Mouse (Mus musculus): Measurements from ENCODE around the gene Dhrs13. TPM values are rescaled to one million over a fixed set of nuclear protein-coding genes. Genes with fewer than 3 reads are reported as not detected.
"Not testable (repeated sequence)": the region's sequence is repeated elsewhere in the genome, so short reads cannot be mapped to it uniquely, and the experiment has no call there.

Dhrs13 gene
- polyA plus RNA-seq, 1 experiment from 2014 or later: 10.7 TPM

DNA sequence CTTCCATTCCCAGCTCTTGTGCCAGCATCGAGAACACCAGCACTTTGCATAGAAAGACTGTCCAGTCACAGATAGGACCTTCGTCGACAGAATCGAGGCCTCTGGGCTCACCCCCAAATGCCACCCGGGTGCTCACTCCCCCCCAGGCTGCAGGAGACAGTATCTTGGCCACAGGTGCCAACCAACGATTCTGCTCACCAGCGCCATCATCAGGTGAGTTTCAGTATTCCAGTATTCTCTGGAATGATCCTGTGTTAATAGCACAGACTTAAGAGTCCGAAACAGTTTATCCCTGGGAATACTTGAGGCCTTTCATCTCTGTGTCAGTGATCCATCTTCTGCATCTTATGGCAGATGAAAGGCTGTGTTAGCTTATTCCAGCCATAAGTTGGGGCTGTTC lies 8.5 kb upstream of the Dhrs13 start:
- no peak for ATAC-seq (replicated peaks; ENCODE audit: insufficient number of reproducible peaks, insufficient read depth, low FRiP score, low read depth)
- Histone ChIP-seq H3K4me2 (no peak overlapping the region), H3K27ac (no peak overlapping the region; the same call in 1 of the 2 replicates), H3K27me3 (no peaks in the 10 kb centered on the region), H3K4me1 (replicated peaks) (no peaks in the 10 kb centered on the region), H3K9me3 (replicated peaks) (no peaks in the 10 kb centered on the region), H3K9ac (no peak overlapping the region), H3K4me3 (no peak overlapping the region), H3K36me3 (peaks cover 83% of the 10 kb centered on the region)
- 84% methylated on average over 8 of the region's 8 CpGs for WGBS

DNA sequence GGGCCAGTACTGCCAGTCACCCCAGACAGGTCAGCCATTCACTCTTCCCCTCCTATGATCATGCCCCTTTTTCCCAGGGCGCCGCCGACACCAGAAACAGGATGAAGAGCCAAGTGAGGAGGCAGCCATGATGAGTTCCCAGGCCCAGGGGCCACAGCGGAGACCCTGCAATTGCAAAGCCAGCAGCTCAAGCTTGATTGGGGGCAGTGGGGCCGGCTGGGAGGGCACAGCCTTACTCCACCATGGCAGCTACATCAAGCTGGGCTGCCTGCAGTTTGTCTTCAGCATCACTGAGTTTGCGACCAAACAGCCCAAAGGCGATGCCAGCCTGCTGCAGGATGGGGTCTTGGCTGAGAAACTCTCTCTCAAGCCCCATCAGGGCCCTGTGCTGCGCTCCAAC lies 2.8 kb upstream of the Dhrs13 start:
- H3K27me3 ChIP-seq: no peaks in the 10 kb centered on the region
- peaks cover 22% of the 10 kb centered on the region for H3K4me1 ChIP-seq (replicated peaks)
- no peaks in the 10 kb centered on the region for H3K9me3 ChIP-seq (replicated peaks)
- no peak overlapping the region for H3K4me3 ChIP-seq
- H3K9ac ChIP-seq: no peak overlapping the region
- no peak overlapping the region for H3K27ac ChIP-seq
- H3K4me2 ChIP-seq: no peak overlapping the region
- ATAC-seq (replicated peaks; ENCODE audit: insufficient number of reproducible peaks, insufficient read depth, low FRiP score, low read depth): no peak
- WGBS: 83% methylated on average over 8 of the region's 8 CpGs
- H3K36me3 ChIP-seq: peaks cover 54% of the 10 kb centered on the region

DNA sequence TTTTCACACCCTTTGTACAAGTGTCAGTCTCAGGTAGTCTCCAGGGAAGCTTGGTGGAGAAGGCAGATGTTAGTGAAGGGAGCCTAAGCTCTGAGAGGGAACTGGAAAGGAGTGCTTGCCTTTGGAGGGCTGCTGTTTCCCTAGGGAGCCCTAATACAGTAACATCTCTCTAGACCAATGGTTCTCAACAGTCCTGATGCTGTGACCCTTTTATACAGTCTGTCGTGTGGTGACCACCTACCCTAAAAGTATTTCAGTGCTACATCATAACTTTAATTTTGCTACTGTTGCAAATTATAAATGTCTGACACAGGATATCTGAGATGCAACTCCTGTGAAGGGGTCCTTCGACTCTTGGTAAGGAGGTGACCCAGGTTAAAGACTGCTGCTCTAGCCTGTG lies 1.5 kb upstream of the Dhrs13 start:
- no peak overlapping the region for H3K4me3 ChIP-seq
- WGBS: 60% methylated on average over 2 of the region's 2 CpGs
- no peak overlapping the region for H3K27ac ChIP-seq
- H3K4me2 ChIP-seq: no peak overlapping the region
- no peak overlapping the region for H3K9ac ChIP-seq
- ATAC-seq (replicated peaks; ENCODE audit: insufficient number of reproducible peaks, insufficient read depth, low FRiP score, low read depth): no peak
- H3K9me3 ChIP-seq (replicated peaks): no peaks in the 10 kb centered on the region
- H3K4me1 ChIP-seq (replicated peaks): peaks cover 22% of the 10 kb centered on the region
- H3K36me3 ChIP-seq: peaks cover 43% of the 10 kb centered on the region
- H3K27me3 ChIP-seq: no peaks in the 10 kb centered on the region

DNA sequence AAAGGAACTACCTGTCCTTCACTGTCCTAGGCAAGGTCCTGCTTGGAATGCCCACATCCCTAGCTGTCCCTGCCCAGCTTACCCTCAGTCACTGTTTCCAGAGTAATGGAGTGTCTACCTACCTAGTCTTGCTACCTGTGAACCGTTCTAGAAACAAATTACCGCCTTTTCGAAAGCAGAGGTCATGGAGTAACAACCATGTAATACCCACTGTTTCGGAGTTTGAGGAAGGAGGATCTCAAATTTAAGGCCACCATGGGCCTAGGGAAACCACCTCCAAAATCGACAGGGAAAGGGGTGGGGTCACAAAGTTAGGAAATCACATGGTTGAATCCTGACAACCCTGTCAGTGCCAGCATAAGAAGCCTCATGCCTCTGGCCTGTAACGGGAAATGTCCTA lies 691 bp upstream of the Dhrs13 start:
- Histone ChIP-seq H3K27me3 (no peaks in the 10 kb centered on the region), H3K9me3 (replicated peaks) (no peaks in the 10 kb centered on the region), H3K4me2 (peak overlapping the region; percentile 98), H3K4me1 (replicated peaks) (peaks cover 22% of the 10 kb centered on the region), H3K27ac (peak overlapping the region; percentile 89; the same call in 1 of the 2 replicates), H3K4me3 (peak overlapping the region; percentile 72), H3K9ac (0 out of 2 replicates have a peak overlapping the region, but pooled peaks have one; percentile 82), H3K36me3 (peaks cover 35% of the 10 kb centered on the region)
- 51% methylated on average over 6 of the region's 6 CpGs for WGBS
- no peak for ATAC-seq (replicated peaks; ENCODE audit: insufficient number of reproducible peaks, insufficient read depth, low FRiP score, low read depth)

DNA sequence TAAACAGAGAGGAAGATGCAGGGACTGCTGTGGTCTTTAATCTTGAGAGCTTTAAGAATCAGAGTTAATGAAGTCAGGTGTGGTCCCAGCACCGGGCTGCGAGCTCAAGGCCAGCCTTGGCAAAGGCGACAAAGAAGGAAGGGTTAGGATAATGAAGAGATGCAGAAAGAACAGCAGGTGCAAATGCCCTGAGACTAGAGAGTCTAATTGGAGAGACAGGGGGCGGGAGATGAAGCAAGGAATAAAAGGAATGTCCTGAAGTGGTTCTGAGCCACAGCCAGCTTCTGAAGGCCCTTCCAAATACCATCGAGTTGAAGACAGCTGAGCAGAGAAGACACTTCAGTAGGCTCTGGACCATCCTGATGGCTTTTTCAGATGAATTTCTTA lies 722 bp downstream of the Dhrs13 start:
- ATAC-seq (replicated peaks; ENCODE audit: insufficient number of reproducible peaks, insufficient read depth, low FRiP score, low read depth): no peak
- WGBS: 9% methylated on average over 5 of the region's 5 CpGs

DNA sequence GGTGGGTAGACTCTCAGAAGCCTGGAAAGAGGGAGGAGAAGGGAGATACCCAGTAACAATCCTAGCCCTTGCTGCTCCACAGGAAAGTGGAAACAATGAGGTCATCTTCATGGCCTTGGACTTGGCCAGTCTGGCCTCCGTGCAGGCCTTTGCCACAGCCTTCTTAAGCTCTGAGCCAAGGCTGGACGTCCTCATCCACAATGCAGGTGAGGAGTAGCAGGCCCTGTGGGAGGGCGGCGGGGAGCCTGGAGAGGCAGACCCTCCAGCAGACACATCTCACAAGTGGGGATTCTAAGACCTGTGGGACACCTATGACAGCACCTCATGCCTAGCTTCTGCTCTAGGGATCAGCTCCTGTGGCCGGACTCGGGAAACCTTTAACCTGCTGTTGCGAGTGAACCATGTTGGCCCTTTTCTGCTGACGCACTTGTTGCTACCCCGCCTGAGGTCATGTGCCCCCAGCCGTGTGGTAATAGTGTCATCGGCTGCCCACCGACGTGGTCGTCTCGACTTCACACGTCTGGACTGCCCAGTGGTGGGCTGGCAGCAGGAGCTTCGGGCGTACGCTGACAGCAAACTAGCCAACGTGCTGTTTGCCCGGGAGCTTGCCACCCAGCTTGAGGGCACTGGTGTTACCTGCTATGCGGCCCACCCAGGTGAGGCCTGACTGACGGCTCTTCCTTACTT lies 2.0 kb downstream of the Dhrs13 start:
- no peaks in the 10 kb centered on the region for H3K27me3 ChIP-seq
- no peak overlapping the region for H3K4me3 ChIP-seq
- no peak overlapping the region for H3K27ac ChIP-seq
- no peak overlapping the region for H3K9ac ChIP-seq
- peaks cover 8% of the 10 kb centered on the region for H3K36me3 ChIP-seq
- H3K4me1 ChIP-seq (replicated peaks): peaks cover 39% of the 10 kb centered on the region
- H3K9me3 ChIP-seq (replicated peaks): no peaks in the 10 kb centered on the region
- H3K4me2 ChIP-seq: no peak overlapping the region
- no peak for ATAC-seq (replicated peaks; ENCODE audit: insufficient number of reproducible peaks, insufficient read depth, low FRiP score, low read depth)
- WGBS: 92% methylated on average over 23 of the region's 23 CpGs

More for the DNA sequence above, 722 bp downstream of the Dhrs13 start:
- Histone ChIP-seq H3K4me3 (peak overlapping the region; percentile 72), H3K9ac (peak overlapping the region; percentile 82), H3K27me3 (no peaks in the 10 kb centered on the region), H3K36me3 (peaks cover 21% of the 10 kb centered on the region), H3K4me2 (peak overlapping the region; percentile 98), H3K4me1 (replicated peaks) (peaks cover 29% of the 10 kb centered on the region), H3K27ac (peak overlapping the region; percentile 89), H3K9me3 (replicated peaks) (no peaks in the 10 kb centered on the region)

DNA sequence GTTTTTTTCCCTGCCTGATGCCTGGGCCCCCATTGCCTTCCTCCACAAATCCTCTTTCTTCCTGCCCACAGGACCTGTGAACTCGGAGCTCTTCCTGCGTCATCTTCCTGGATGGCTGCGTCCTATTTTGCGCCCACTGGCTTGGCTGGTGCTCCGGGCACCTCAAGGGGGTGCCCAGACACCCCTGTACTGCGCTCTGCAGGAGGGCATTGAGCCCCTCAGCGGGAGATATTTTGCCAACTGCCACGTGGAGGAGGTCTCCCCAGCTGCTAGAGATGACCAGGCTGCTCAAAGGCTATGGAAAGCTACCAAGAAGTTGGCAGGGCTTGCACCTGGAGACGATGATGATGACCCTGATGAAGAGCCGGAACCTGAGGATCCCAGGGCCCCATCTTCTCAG lies 4.7 kb downstream of the Dhrs13 start:
- no peak overlapping the region for H3K4me2 ChIP-seq
- 0 out of 2 replicates have a peak, but pooled peaks cover 3% of the 10 kb centered on the region for H3K36me3 ChIP-seq
- no peak for ATAC-seq (replicated peaks; ENCODE audit: insufficient number of reproducible peaks, insufficient read depth, low FRiP score, low read depth)
- H3K4me3 ChIP-seq: no peak overlapping the region
- WGBS: 80% methylated on average over 10 of the region's 10 CpGs
- no peaks in the 10 kb centered on the region for H3K9me3 ChIP-seq (replicated peaks)
- no peak overlapping the region for H3K27ac ChIP-seq
- H3K9ac ChIP-seq: no peak overlapping the region
- H3K4me1 ChIP-seq (replicated peaks): peaks cover 31% of the 10 kb centered on the region
- H3K27me3 ChIP-seq: no peaks in the 10 kb centered on the region

DNA sequence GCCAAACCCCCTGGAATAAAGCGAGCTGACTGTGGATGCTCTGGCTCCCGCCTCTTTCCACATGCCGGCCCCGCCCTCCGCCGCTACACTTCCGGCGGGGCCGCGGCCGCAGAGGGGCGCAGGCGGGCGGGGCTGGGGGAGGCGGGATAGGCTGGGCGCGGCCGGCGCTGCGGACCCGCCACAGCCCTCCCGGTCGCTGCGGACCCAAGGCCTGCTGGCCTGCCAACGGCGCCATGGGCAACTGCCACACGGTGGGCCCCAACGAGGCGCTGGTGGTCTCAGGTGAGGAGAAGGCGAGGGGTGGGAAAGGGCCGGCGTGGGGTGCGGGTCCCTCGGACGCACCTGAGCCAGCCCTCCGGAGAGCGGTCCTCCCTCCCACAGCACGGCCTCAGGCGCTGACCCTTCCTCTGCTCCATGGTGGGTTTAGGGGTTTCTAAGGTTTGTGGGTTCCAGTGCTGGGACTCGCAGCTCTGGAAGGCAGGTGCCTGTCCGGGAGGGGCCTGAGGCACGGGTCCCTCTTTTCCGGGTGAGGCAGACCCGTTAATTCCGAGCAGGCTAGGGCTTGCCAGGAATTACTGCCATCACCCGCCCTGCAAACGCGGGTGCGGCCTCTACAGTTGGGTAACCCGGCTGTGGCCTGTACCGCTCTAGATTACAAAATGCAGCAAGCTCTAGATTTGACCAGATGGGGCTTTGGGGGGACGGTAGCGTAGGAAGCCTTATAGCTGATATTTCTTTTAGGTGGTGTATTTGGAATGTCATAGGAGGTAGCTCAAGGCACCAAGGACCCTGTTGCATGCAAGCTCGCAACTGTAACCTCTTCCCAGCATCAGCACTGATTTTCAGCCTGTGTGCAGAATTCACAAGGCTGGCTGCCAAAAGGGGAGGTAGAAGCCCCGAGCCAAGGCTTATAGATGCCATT lies 6.0 kb downstream of the Dhrs13 start, which contains the start of gene Flot2:
Gene Flot2, plus strand, starts transcription at position 101 of the 922 bp plus-strand sequence.
- H3K27me3 ChIP-seq: no peaks in the 10 kb centered on the region
- H3K27ac ChIP-seq: peak within 1 kb of the TSS; percentile 88
- H3K4me3 ChIP-seq: peak within 1 kb of the TSS; percentile 67
- H3K9ac ChIP-seq: peak within 1 kb of the TSS; percentile 75
- H3K9me3 ChIP-seq (replicated peaks): no peaks in the 10 kb centered on the region
- peak within 1 kb of the TSS; percentile 79 for H3K4me2 ChIP-seq
- 0 out of 2 replicates have a peak, but pooled peaks cover 3% of the 10 kb centered on the region for H3K36me3 ChIP-seq
- H3K4me1 ChIP-seq (replicated peaks): peaks cover 24% of the 10 kb centered on the region
- WGBS: 2% methylated on average over 52 of the region's 55 CpGs
- peak; percentile 89 for ATAC-seq (replicated peaks; ENCODE audit: insufficient number of reproducible peaks, insufficient read depth, low FRiP score, low read depth)

DNA sequence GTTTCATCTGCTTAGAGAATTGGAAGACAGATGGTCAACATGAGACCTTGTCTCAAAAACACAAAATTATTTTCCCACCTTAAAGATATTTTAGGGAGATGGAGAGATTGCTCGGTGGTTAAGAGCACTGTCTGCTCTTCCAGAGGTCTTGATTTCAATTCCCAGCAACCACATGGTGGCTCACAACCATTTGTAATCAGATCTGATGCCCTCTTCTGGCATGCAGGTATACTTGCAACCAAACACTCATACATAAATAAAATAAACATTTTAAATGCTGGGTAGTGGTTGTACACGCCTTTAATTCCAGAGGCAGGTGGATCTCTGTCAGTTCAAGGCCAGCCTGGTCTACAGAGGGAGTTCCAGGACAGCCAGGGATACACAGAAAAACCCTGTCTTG lies 8.8 kb downstream of the Dhrs13 start:
- H3K27ac ChIP-seq: no peak overlapping the region
- H3K27me3 ChIP-seq: no peaks in the 10 kb centered on the region
- no peak overlapping the region for H3K4me2 ChIP-seq
- no peak for ATAC-seq (replicated peaks; ENCODE audit: insufficient number of reproducible peaks, insufficient read depth, low FRiP score, low read depth)
- H3K9ac ChIP-seq: no peak overlapping the region
- no peaks in the 10 kb centered on the region for H3K9me3 ChIP-seq (replicated peaks)
- H3K4me3 ChIP-seq: no peak overlapping the region
- H3K36me3 ChIP-seq: 0 out of 2 replicates have a peak, but pooled peaks cover 3% of the 10 kb centered on the region
- WGBS: 78% methylated on average over 2 of the region's 2 CpGs
- peaks cover 37% of the 10 kb centered on the region for H3K4me1 ChIP-seq (replicated peaks)

DNA sequence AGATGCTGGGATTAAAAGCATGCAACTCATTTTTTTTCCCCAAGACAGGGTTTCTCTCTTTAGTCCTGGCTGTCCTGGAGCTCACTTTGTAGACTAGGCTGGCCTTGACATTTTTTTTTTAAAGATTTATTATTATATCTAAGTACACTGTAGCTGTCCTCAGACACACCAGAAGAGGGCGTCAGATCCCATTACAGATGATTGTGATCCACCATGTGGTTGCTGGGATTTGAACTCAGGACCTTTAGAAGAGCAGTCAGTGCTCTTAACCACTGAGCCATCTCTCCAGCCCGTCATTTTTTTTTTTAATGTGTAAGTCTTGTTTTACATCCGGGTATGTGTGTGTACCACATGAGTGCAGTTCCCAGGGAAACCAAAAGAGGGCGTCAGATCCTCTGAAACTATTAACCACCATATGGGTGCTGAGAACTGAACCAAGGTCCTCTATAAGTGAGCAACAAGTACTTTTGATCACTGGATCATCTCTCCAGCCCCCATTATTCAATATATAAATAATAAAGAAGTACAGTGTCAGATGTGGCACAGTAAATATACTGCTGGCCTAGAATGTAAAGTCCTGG lies 10.3 kb downstream of the Dhrs13 start:
- H3K36me3 ChIP-seq; H3K9me3 ChIP-seq (replicated peaks); H3K4me2 ChIP-seq; H3K27me3 ChIP-seq; H3K4me3 ChIP-seq; H3K27ac ChIP-seq; H3K9ac ChIP-seq; ATAC-seq (replicated peaks; ENCODE audit: insufficient number of reproducible peaks, insufficient read depth, low FRiP score, low read depth): not testable (repeated sequence)
- 94% methylated on average over 4 of the region's 4 CpGs for WGBS
- peaks cover 33% of the 10 kb centered on the region for H3K4me1 ChIP-seq (replicated peaks)

DNA sequence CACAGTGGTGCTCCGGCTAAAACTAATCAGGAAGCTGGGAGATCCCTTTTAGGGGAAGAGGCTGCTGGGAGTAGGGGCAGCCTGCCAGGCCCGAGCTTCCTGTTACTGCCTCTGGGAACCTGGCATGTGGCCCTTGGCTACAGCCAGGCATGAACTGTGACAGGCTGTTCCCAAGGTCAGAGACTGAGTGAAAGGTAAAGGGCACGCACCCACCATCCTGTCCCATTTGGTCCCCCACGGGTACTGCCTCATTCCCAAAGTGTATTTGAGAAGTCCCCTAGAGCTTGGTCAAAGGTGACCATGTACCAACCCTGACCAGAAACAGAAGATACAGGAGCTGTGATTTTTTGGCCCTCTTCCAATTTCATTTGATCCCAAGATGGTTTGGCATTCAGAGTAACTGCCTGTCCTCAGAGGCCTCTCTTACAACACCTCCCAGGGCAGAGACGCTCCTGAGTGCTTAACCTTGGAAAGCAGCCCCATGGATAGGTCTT lies 12.7 kb downstream of the Dhrs13 start:
- H3K4me1 ChIP-seq (replicated peaks): peaks cover 16% of the 10 kb centered on the region
- H3K27me3 ChIP-seq: no peaks in the 10 kb centered on the region
- ATAC-seq (replicated peaks; ENCODE audit: insufficient number of reproducible peaks, insufficient read depth, low FRiP score, low read depth): peak; percentile 94
- H3K4me2 ChIP-seq: peak overlapping the region; percentile 24
- 24% methylated on average over 5 of the region's 5 CpGs for WGBS
- H3K9me3 ChIP-seq (replicated peaks): no peaks in the 10 kb centered on the region
- peak overlapping the region; percentile 91 for H3K27ac ChIP-seq
- no peak overlapping the region for H3K4me3 ChIP-seq
- peaks cover 7% of the 10 kb centered on the region for H3K36me3 ChIP-seq
- no peak overlapping the region for H3K9ac ChIP-seq
